Mouse (Mus musculus) MEL (cell line): Measurements from ENCODE around the gene Fra10ac1. TPM values are rescaled to one million over a fixed set of nuclear protein-coding genes. Genes with fewer than 3 reads are reported as not detected.

Source experiments
- polyA plus RNA-seq, 2 experiments: library from polyadenylated mRNA; stranded (reverse) in 1 of 2; unstranded in 1 of 2; fragments of >175 nt in 1 of 2; fragments of >200 nt in 1 of 2; gene quantifications; 2 replicates each; pipeline versions ENCODE4 v1.2.1 to v1.2.4; 2012; ENCODE audit warnings: low replicate concordance in 2 of 2, low read depth in 1 of 2; ENCODE audit not compliant: insufficient read length in 2 of 2, insufficient read depth in 1 of 2, missing spikeins in 1 of 2
- total RNA-seq: library from RNA; depleted of rRNA; stranded (reverse); fragments of 300-350 nt; gene quantifications from 2 replicates; pipeline ENCODE4 v1.2.3, GENCODE M21; 2012; rRNA removed

The Fra10ac1 gene
- total and polyA plus RNA-seq, 3 experiments, result 9.1 to 17.0 TPM; not detected in 1

Other genes with a start within 250 kb of the Fra10ac1 start
- gene Myof, start 180.6 kb downstream of the Fra10ac1 start, total RNA-seq, result 0.04 TPM in 1 of 2 replicates, not detected in the other
- gene Myof, start 180.6 kb downstream of the Fra10ac1 start, polyA plus RNA-seq, result not detected
- 11.1 and 14.4 TPM in 2 replicates for gene Cep55, start 169.1 kb downstream of the Fra10ac1 start, total RNA-seq
- 10 to 100 TPM in 1 of 2 experiments, not detected in 1; 17.1 TPM for gene Cep55, start 169.1 kb downstream of the Fra10ac1 start, polyA plus RNA-seq
- not detected in 2 replicates for gene Ffar4, start 127.1 kb downstream of the Fra10ac1 start, total RNA-seq
- not detected for gene Ffar4, start 127.1 kb downstream of the Fra10ac1 start, polyA plus RNA-seq
- not detected in 2 replicates for gene Rbp4, start 98.9 kb downstream of the Fra10ac1 start, total RNA-seq
- not detected for gene Rbp4, start 98.9 kb downstream of the Fra10ac1 start, polyA plus RNA-seq
- gene Pde6c, start 91.4 kb downstream of the Fra10ac1 start, total RNA-seq, result not detected in 2 replicates
- gene Pde6c, start 91.4 kb downstream of the Fra10ac1 start, polyA plus RNA-seq, result not detected
- gene Lgi1, start 40.4 kb upstream of the Fra10ac1 start, total RNA-seq, result not detected in 2 replicates
- under 1 TPM in 1 of 2 experiments, not detected in 1; 0.01 TPM for gene Lgi1, start 40.4 kb upstream of the Fra10ac1 start, polyA plus RNA-seq
- gene Slc35g1, start 171.8 kb upstream of the Fra10ac1 start, total RNA-seq, result 17.7 and 19.0 TPM in 2 replicates
- 10 to 100 TPM in 1 of 2 experiments, not detected in 1; 15.7 TPM for gene Slc35g1, start 171.8 kb upstream of the Fra10ac1 start, polyA plus RNA-seq